Mouse (Mus musculus): ENCODE results near the gene Sipa1l3.

Gene Sipa1l3

GRCm38 (mm10) chr7:29505337-29506318 is 12.8 kb downstream of the Sipa1l3 start:
- DNase-seq (ENCODE audit: low spot score), result no peak

GRCm38 (mm10) chr7:29504683-29505290 is 13.7 kb downstream of the Sipa1l3 start:
- no peak for DNase-seq (ENCODE audit: low spot score)

- no peak for DNase-seq (ENCODE audit: low spot score)
These were observed 14.8 kb downstream of the Sipa1l3 start for GRCm38 (mm10) chr7:29503616-29504015.

- no peak for DNase-seq (ENCODE audit: low spot score)
These were observed 17.2 kb downstream of the Sipa1l3 start for GRCm38 (mm10) chr7:29501214-29501613.

GRCm38 (mm10) chr7:29499071-29499470 is 19.4 kb downstream of the Sipa1l3 start:
- no peak for DNase-seq (ENCODE audit: low spot score)

- no peak for DNase-seq (ENCODE audit: low spot score)
These were observed 21.4 kb downstream of the Sipa1l3 start for GRCm38 (mm10) chr7:29496953-29497590.

- DNase-seq (ENCODE audit: low spot score), result no peak
These were observed 22.1 kb downstream of the Sipa1l3 start for GRCm38 (mm10) chr7:29496332-29496731.

GRCm38 (mm10) chr7:29495880-29496279 is 22.6 kb downstream of the Sipa1l3 start:
- DNase-seq (ENCODE audit: low spot score), result no peak

GRCm38 (mm10) chr7:29494854-29495253 is 23.6 kb downstream of the Sipa1l3 start:
- DNase-seq (ENCODE audit: low spot score), result no peak

- DNase-seq (ENCODE audit: low spot score), result no peak
These were observed 24.4 kb downstream of the Sipa1l3 start for GRCm38 (mm10) chr7:29494015-29494414.

- DNase-seq (ENCODE audit: low spot score), result no peak
These were observed 25.4 kb downstream of the Sipa1l3 start for GRCm38 (mm10) chr7:29492992-29493391.

GRCm38 (mm10) chr7:29491861-29492260 is 26.6 kb downstream of the Sipa1l3 start:
- no peak for DNase-seq (ENCODE audit: low spot score)

- no peak for DNase-seq (ENCODE audit: low spot score)
These were observed 27.0 kb downstream of the Sipa1l3 start for GRCm38 (mm10) chr7:29491471-29491755.

- no peak for DNase-seq (ENCODE audit: low spot score)
These were observed 27.6 kb downstream of the Sipa1l3 start for GRCm38 (mm10) chr7:29490704-29491470.

GRCm38 (mm10) chr7:29489851-29490250 is 28.6 kb downstream of the Sipa1l3 start:
- DNase-seq (ENCODE audit: low spot score), result no peak

- DNase-seq (ENCODE audit: low spot score), result no peak
These were observed 29.1 kb downstream of the Sipa1l3 start for GRCm38 (mm10) chr7:29489364-29489763.

- DNase-seq (ENCODE audit: low spot score), result no peak
These were observed 31.7 kb downstream of the Sipa1l3 start for GRCm38 (mm10) chr7:29486753-29487152.

GRCm38 (mm10) chr7:29485721-29486120 is 32.7 kb downstream of the Sipa1l3 start:
- DNase-seq (ENCODE audit: low spot score), result no peak

GRCm38 (mm10) chr7:29483556-29483955 is 34.9 kb downstream of the Sipa1l3 start:
- DNase-seq (ENCODE audit: low spot score), result no peak

- no peak for DNase-seq (ENCODE audit: low spot score)
These were observed 36.9 kb downstream of the Sipa1l3 start for GRCm38 (mm10) chr7:29481345-29482155.

- DNase-seq (ENCODE audit: low spot score), result no peak
These were observed 37.7 kb downstream of the Sipa1l3 start for GRCm38 (mm10) chr7:29480590-29481344.

Data from MN1 (cell line).